In genomic region chr17:30137115-30137514, GRCm38 (mm10) we compare ENCODE assay signal across 14 mouse cellular contexts.
"Had no signal": no experiment of that assay in that cellular context is flagged by ENCODE, and none has a peak within 500 bp of the region (broad histone marks: within the 10 kb centered on the region; RNA-seq: fewer than 3 reads in every experiment).

No protein-coding gene starts in this region.

- H3K27ac ChIP-seq: layer of hippocampus, adult 2 months; limb, embryonic 13.5 days; liver, embryonic 14.5 days; macrophage; midbrain, embryonic 15.5 days; neural tube, embryonic 12.5 days had no signal

- H3K9me3 ChIP-seq: limb, embryonic 13.5 days; megakaryocyte, embryonic 14.5 days; midbrain, embryonic 15.5 days; neural tube, embryonic 12.5 days had no signal

- DNase-seq: kidney, postnatal 10 days; kidney, postnatal 4 days; left cerebral cortex, postnatal 4 days; lung, adult 2 months; spleen, adult 18-20 months; thymus, postnatal 4 days had no signal

- H3K36me3 ChIP-seq: midbrain, embryonic 15.5 days had no signal

- H3K4me2 ChIP-seq: limb, embryonic 13.5 days; midbrain, embryonic 11.5 days; midbrain, embryonic 15.5 days; neural tube, embryonic 12.5 days had no signal

- H3K4me3 ChIP-seq: layer of hippocampus, adult 2 months; limb, embryonic 13.5 days; megakaryocyte, embryonic 14.5 days; midbrain, embryonic 15.5 days; neural tube, embryonic 12.5 days had no signal

- H3K27me3 ChIP-seq: limb, embryonic 13.5 days; megakaryocyte, embryonic 14.5 days; midbrain, embryonic 15.5 days; neural tube, embryonic 12.5 days had no signal

- ATAC-seq: midbrain, embryonic 15.5 days had no signal

- H3K9ac ChIP-seq: limb, embryonic 13.5 days; liver, embryonic 14.5 days; midbrain, embryonic 15.5 days; neural tube, embryonic 12.5 days had no signal
